Mouse (Mus musculus) bone marrow, adult 2 months (tissue): ENCODE measurements around the gene Cd207. TPM values are rescaled to one million over a fixed set of nuclear protein-coding genes. Genes with fewer than 3 reads are reported as not detected.

Experiments used
- H3K27ac ChIP-seq: fragments of 200-500 bp; 2 replicates; pipeline ENCODE4 v1.5.1; 2012; ENCODE audit warnings: low read depth, mild to moderate bottlenecking, control low read depth, inconsistent platforms, low read length; ENCODE audit not compliant: control insufficient read depth, poor library complexity, insufficient read depth
- H3K4me1 ChIP-seq: fragments of 200-500 bp; 2 replicates; pipeline ENCODE4 v1.6.1; 2011; ENCODE audit warnings: low read length; ENCODE audit not compliant: control insufficient read depth, insufficient read depth
- H3K4me3 ChIP-seq: fragments of 200-500 bp; replicated peaks from 2 replicates; pipeline ENCODE3; 2011; ENCODE audit warnings: mild to moderate bottlenecking, low read depth, low read length, control low read depth; ENCODE audit not compliant: control insufficient read depth
- CTCF ChIP-seq: fragments of 200-500 bp; IDR thresholded peaks from 2 replicates; pipeline ENCODE4 v1.5.1; 2011; ENCODE audit warnings: low read length, control low read depth; ENCODE audit not compliant: control insufficient read depth, insufficient read depth
- POLR2A ChIP-seq: fragments of 200-500 bp; IDR thresholded peaks from 2 replicates; pipeline ENCODE4 v1.6.1; 2011; ENCODE audit warnings: low read depth, mild to moderate bottlenecking, control low read depth, low read length, borderline replicate concordance; ENCODE audit not compliant: control insufficient read depth
- WGBS: fragments of 180-500 bp; shearing (Covaris S2); methylation state at CpG from one replicate; pipeline ENCODE4 v1.1.7; 2018; 5-methylcytosine and 5-hydroxymethylcytosine counted together
- polyA plus RNA-seq: library from polyadenylated mRNA; stranded (reverse); fragments of >200 nt; gene quantifications from 2 replicates; pipeline ENCODE4 v1.2.4, GENCODE M21; 2011; ENCODE audit warnings: low replicate concordance; ENCODE audit not compliant: missing spikeins, insufficient read depth, insufficient read length

The Cd207 gene
- polyA plus RNA-seq, 1 experiment: not detected

DNA sequence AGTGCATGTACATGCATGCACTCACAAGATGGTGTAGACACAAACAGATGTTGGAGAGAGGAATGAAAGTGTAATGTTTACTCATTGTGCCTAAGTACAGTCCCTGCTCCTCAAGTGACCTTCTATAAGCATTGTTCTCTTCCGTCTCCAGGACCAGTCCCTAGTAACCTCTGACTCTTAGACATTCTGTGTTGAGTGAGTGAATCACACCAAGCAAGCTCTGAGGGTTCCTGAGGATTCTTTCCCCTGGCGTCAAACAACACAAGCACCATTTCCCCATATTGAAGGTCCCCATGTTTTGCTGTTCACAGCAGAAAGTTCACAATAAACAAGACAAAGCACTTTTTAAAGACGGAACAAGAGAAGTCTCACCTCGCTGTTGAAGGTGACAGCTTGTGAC is 45.8 kb downstream of the Cd207 start:
- Histone ChIP-seq H3K4me1 (no peaks in the 10 kb centered on the region), H3K27ac (no peak overlapping the region), H3K4me3 (no peak overlapping the region)
- TF ChIP-seq CTCF (no peak), POLR2A (no peak)
- 83% methylated on average over 4 of the region's 4 CpGs for WGBS

DNA sequence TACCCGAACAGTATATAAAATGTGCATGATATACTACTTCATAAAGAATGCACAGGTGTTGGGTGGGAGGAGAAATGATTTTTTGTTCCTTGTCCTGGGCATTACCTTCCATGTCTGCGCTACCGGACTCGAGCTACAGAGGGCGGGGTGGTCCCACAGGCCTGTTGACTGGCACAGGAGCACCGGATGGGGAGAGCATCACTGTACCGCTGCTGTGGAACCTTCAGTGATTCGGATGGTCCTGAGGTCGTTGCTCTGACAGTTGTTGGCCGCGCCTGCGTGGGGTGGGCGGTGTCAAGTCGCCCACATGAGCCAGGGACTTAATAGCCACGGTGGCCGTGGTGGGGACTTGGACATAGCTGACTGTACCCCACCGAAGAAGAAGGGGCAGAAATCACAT is 50.9 kb downstream of the Cd207 start:
- no peak overlapping the region for H3K27ac ChIP-seq
- H3K4me1 ChIP-seq: no peaks in the 10 kb centered on the region
- H3K4me3 ChIP-seq: no peak overlapping the region
- WGBS: 70% methylated on average over 17 of the region's 17 CpGs
- TF ChIP-seq CTCF (no peak), POLR2A (no peak)

Other genes starting within 250 kb of the Cd207 start
- 23.1 and 35.7 TPM in 2 replicates for gene Tet3, start 218.8 kb downstream of the Cd207 start, polyA plus RNA-seq
- 24.0 and 38.4 TPM in 2 replicates for gene Dguok, start 170.9 kb downstream of the Cd207 start, polyA plus RNA-seq
- 3.2 TPM in 1 of 2 replicates, not detected in the other for gene Actg2, start 141.6 kb downstream of the Cd207 start, polyA plus RNA-seq
- gene Stambp, start 105.1 kb downstream of the Cd207 start, polyA plus RNA-seq: 5.0 and 14.6 TPM in 2 replicates
- 1.6 TPM in 1 of 2 replicates, not detected in the other for gene Clec4f, start 21.7 kb downstream of the Cd207 start, polyA plus RNA-seq
- not detected in 2 replicates for gene Vax2, start 33.4 kb upstream of the Cd207 start, polyA plus RNA-seq
- gene Atp6v1b1, start 65.1 kb upstream of the Cd207 start, polyA plus RNA-seq: not detected in 2 replicates
- not detected in 2 replicates for gene Ankrd53, start 84.8 kb upstream of the Cd207 start, polyA plus RNA-seq
- 23.5 and 30.4 TPM in 2 replicates for gene Tex261, start 98.0 kb upstream of the Cd207 start, polyA plus RNA-seq
- 35.4 and 59.8 TPM in 2 replicates for gene Nagk, start 117.1 kb upstream of the Cd207 start, polyA plus RNA-seq
- gene Paip2b, start 153.9 kb upstream of the Cd207 start, polyA plus RNA-seq: 3.0 and 9.7 TPM in 2 replicates
- gene Zfp638, start 189.3 kb upstream of the Cd207 start, polyA plus RNA-seq: 31.7 and 64.9 TPM in 2 replicates